Mouse (Mus musculus) c-Kit-positive CD71-positive TER-119-negative erythroid progenitor cells, embryonic 14.5 days (primary cell): ENCODE data around the gene Gm5108.

Experiments used
- DNase-seq: peaks from one replicate; pipeline ENCODE4 v3.0.0-alpha.2; 2013; ENCODE audit warnings: low read depth

Gm5108 gene

GRCm38 (mm10) chr5:67941369-67941768 is at the start of gene Gm5108:
TSS of gene Gm5108 (plus strand) at chr5:67941669.
- DNase-seq = no peak

GRCm38 (mm10) chr5:67898921-67899320 is 42.5 kb upstream of the Gm5108 start:
- no peak for DNase-seq

GRCm38 (mm10) chr5:67904555-67904954 is 36.9 kb upstream of the Gm5108 start:
- no peak for DNase-seq

- no peak for DNase-seq
These were observed 10.9 kb upstream of the Gm5108 start for GRCm38 (mm10) chr5:67930584-67930983.

GRCm38 (mm10) chr5:67931623-67932022 is 9.8 kb upstream of the Gm5108 start:
- peak; percentile 7 for DNase-seq

- DNase-seq = no peak
These were observed 1.7 kb downstream of the Gm5108 start for GRCm38 (mm10) chr5:67943199-67943598.

- no peak for DNase-seq
These were observed 2.8 kb downstream of the Gm5108 start for GRCm38 (mm10) chr5:67944074-67944785.

GRCm38 (mm10) chr5:67946321-67946720 is 4.9 kb downstream of the Gm5108 start, which contains the start of gene Gm21905:
TSS of gene Gm21905 (minus strand) at chr5:67946421.
- no peak for DNase-seq

- no peak for DNase-seq
These were observed 5.5 kb downstream of the Gm5108 start for GRCm38 (mm10) chr5:67947006-67947405.

GRCm38 (mm10) chr5:67948074-67948473 is 6.6 kb downstream of the Gm5108 start:
- DNase-seq = no peak

GRCm38 (mm10) chr5:67954097-67954496 is 12.6 kb downstream of the Gm5108 start:
- DNase-seq = no peak

GRCm38 (mm10) chr5:67955486-67955885 is 14.0 kb downstream of the Gm5108 start:
- no peak for DNase-seq

GRCm38 (mm10) chr5:67961708-67962629 is 20.5 kb downstream of the Gm5108 start:
- DNase-seq = no peak

GRCm38 (mm10) chr5:67969536-67969935 is 28.1 kb downstream of the Gm5108 start:
- DNase-seq = no peak

GRCm38 (mm10) chr5:67981946-67982526 is 40.6 kb downstream of the Gm5108 start:
- no peak for DNase-seq

GRCm38 (mm10) chr5:67990426-67990825 is 49.0 kb downstream of the Gm5108 start:
- no peak for DNase-seq

GRCm38 (mm10) chr5:68002611-68003010 is 61.1 kb downstream of the Gm5108 start:
- DNase-seq = no peak

- no peak for DNase-seq
These were observed 62.4 kb downstream of the Gm5108 start for GRCm38 (mm10) chr5:68003904-68004303.

- DNase-seq = no peak
These were observed 63.0 kb downstream of the Gm5108 start for GRCm38 (mm10) chr5:68004419-68004818.

GRCm38 (mm10) chr5:68007074-68007473 is 65.6 kb downstream of the Gm5108 start:
- DNase-seq = no peak

- no peak for DNase-seq
These were observed 70.1 kb downstream of the Gm5108 start for GRCm38 (mm10) chr5:68011569-68011968.

GRCm38 (mm10) chr5:68012618-68013017 is 71.1 kb downstream of the Gm5108 start:
- DNase-seq = peak; percentile 56

- DNase-seq = no peak
These were observed 79.4 kb downstream of the Gm5108 start for GRCm38 (mm10) chr5:68020870-68021269.
